Mouse (Mus musculus) intestine, embryonic 15.5 days (tissue): ENCODE results near the gene C3. TPM values are rescaled to one million over a fixed set of nuclear protein-coding genes. Genes with fewer than 3 reads are reported as not detected.
A peak's percentile ranks its signal among the peaks of the same experiment; 100 is the strongest.

Experiments used
- ATAC-seq: fragments of 200-750 bp; cut with Nextera tagmentation; 2 replicates; pipeline ENCODE4 v1.8.0; 2017; ENCODE audit warnings: moderate TSS enrichment, moderate library complexity
- H3K27ac ChIP-seq: fragments of 300-500 bp; sonication (generic); 2 replicates; pipeline ENCODE4 v1.5.1; 2015; ENCODE audit warnings: mild to moderate bottlenecking, inconsistent platforms
- H3K27me3 ChIP-seq: fragments of 300-500 bp; sonication (generic); replicated peaks from 2 replicates; pipeline ENCODE4 v1.6.1; 2015; ENCODE audit warnings: inconsistent platforms
- H3K36me3 ChIP-seq: fragments of 300-500 bp; sonication (generic); 2 replicates; pipeline ENCODE4 v1.6.1; 2015; ENCODE audit warnings: inconsistent platforms
- H3K4me1 ChIP-seq: fragments of 300-500 bp; sonication (generic); replicated peaks from 2 replicates; pipeline ENCODE4 v1.6.1; 2015; ENCODE audit warnings: inconsistent platforms
- H3K4me2 ChIP-seq: fragments of 300-500 bp; sonication (generic); replicated peaks from 2 replicates; pipeline ENCODE4 v1.6.1; 2015; ENCODE audit warnings: mild to moderate bottlenecking, inconsistent platforms
- H3K4me3 ChIP-seq: fragments of 300-500 bp; sonication (generic); replicated peaks from 2 replicates; pipeline ENCODE4 v1.5.1; 2015; ENCODE audit warnings: inconsistent platforms
- H3K9ac ChIP-seq: fragments of 300-500 bp; sonication (generic); 2 replicates; pipeline ENCODE4 v1.6.1; 2015; ENCODE audit warnings: inconsistent platforms
- H3K9me3 ChIP-seq: fragments of 300-500 bp; sonication (generic); 2 replicates; pipeline ENCODE4 v1.6.1; 2016; ENCODE audit warnings: inconsistent platforms
- WGBS: fragments of 180-500 bp; shearing (Covaris S2); methylation state at CpG from one replicate; pipeline ENCODE4 v1.1.7; 2015; 5-methylcytosine and 5-hydroxymethylcytosine counted together
- polyA plus RNA-seq: library from polyadenylated mRNA; unstranded; fragments of >200 nt; fragmentation: Nextera tagmentation; extraction: Ambion mirVana; gene quantifications from 2 replicates; pipeline ENCODE4 v1.2.1, GENCODE M21; 2015

The C3 gene
- polyA plus RNA-seq, 1 experiment from 2014 or later = 4.3 TPM

GRCm38 (mm10) chr17:57207938-57208337 is 20.0 kb downstream of the C3 start:
- WGBS = 89% methylated on average over 3 of the region's 3 CpGs
- no peaks in the 10 kb centered on the region for H3K9me3 ChIP-seq
- no peak overlapping the region for H3K9ac ChIP-seq
- no peaks in the 10 kb centered on the region for H3K36me3 ChIP-seq
- no peak overlapping the region for H3K4me2 ChIP-seq
- no peak for ATAC-seq
- no peak overlapping the region for H3K27ac ChIP-seq
- H3K4me3 ChIP-seq = no peak overlapping the region
- no peaks in the 10 kb centered on the region for H3K27me3 ChIP-seq
- no peaks in the 10 kb centered on the region; the same call in 1 of the 2 replicates for H3K4me1 ChIP-seq

- H3K4me1 ChIP-seq = no peaks in the 10 kb centered on the region; the same call in 1 of the 2 replicates
- no peaks in the 10 kb centered on the region for H3K27me3 ChIP-seq
- H3K36me3 ChIP-seq = no peaks in the 10 kb centered on the region
- 0 out of 2 replicates have a peak overlapping the region, but pooled peaks have one; percentile 13 for H3K27ac ChIP-seq
- no peak overlapping the region for H3K4me2 ChIP-seq
- ATAC-seq = peak; percentile 83
- no peak overlapping the region for H3K9ac ChIP-seq
- WGBS = 60% methylated on average over 10 of the region's 10 CpGs
- H3K9me3 ChIP-seq = no peaks in the 10 kb centered on the region
- H3K4me3 ChIP-seq = no peak overlapping the region
These were observed 25.9 kb downstream of the C3 start for GRCm38 (mm10) chr17:57201841-57202724.

GRCm38 (mm10) chr17:57198252-57198651 is 29.7 kb downstream of the C3 start:
- Histone ChIP-seq H3K27ac (no peak overlapping the region), H3K4me1 (no peaks in the 10 kb centered on the region), H3K4me3 (no peak overlapping the region), H3K9ac (no peak overlapping the region), H3K36me3 (no peaks in the 10 kb centered on the region), H3K9me3 (no peaks in the 10 kb centered on the region), H3K27me3 (no peaks in the 10 kb centered on the region), H3K4me2 (no peak overlapping the region)
- ATAC-seq = no peak
- 69% methylated on average over 3 of the region's 3 CpGs for WGBS

GRCm38 (mm10) chr17:57195326-57196010 is 32.5 kb downstream of the C3 start:
- Histone ChIP-seq H3K36me3 (no peaks in the 10 kb centered on the region), H3K27me3 (no peaks in the 10 kb centered on the region), H3K4me3 (no peak overlapping the region), H3K9ac (no peak overlapping the region), H3K4me2 (no peak overlapping the region), H3K27ac (no peak overlapping the region), H3K4me1 (no peaks in the 10 kb centered on the region), H3K9me3 (no peaks in the 10 kb centered on the region)
- WGBS = 68% methylated on average over 8 of the region's 8 CpGs
- peak; percentile 31 for ATAC-seq

GRCm38 (mm10) chr17:57194771-57195170 is 33.2 kb downstream of the C3 start:
- H3K4me3 ChIP-seq = no peak overlapping the region
- no peak for ATAC-seq
- no peak overlapping the region for H3K9ac ChIP-seq
- no peaks in the 10 kb centered on the region for H3K36me3 ChIP-seq
- H3K4me2 ChIP-seq = no peak overlapping the region
- H3K9me3 ChIP-seq = no peaks in the 10 kb centered on the region
- no peaks in the 10 kb centered on the region for H3K4me1 ChIP-seq
- WGBS = 77% methylated on average over 3 of the region's 3 CpGs
- no peak overlapping the region for H3K27ac ChIP-seq
- no peaks in the 10 kb centered on the region for H3K27me3 ChIP-seq

GRCm38 (mm10) chr17:57194041-57194507 is 33.9 kb downstream of the C3 start, which contains the start of gene Tnfsf14:
Gene Tnfsf14, minus strand, starts transcription at chr17:57194177.
- no peaks in the 10 kb centered on the region for H3K27me3 ChIP-seq
- H3K9me3 ChIP-seq = no peaks in the 10 kb centered on the region
- no peak within 1 kb of the TSS for H3K27ac ChIP-seq
- no peak within 1 kb of the TSS for H3K4me2 ChIP-seq
- H3K4me1 ChIP-seq = no peaks in the 10 kb centered on the region
- 75% methylated on average over 11 of the region's 11 CpGs for WGBS
- H3K4me3 ChIP-seq = no peak within 1 kb of the TSS
- H3K9ac ChIP-seq = no peak within 1 kb of the TSS
- no peaks in the 10 kb centered on the region for H3K36me3 ChIP-seq
- peak; percentile 19; the same call in 1 of the 2 replicates for ATAC-seq

GRCm38 (mm10) chr17:57188510-57189192 is 39.3 kb downstream of the C3 start:
- Histone ChIP-seq H3K4me3 (no peak overlapping the region), H3K27me3 (no peaks in the 10 kb centered on the region), H3K27ac (no peak overlapping the region), H3K4me1 (no peaks in the 10 kb centered on the region), H3K4me2 (no peak overlapping the region), H3K9ac (no peak overlapping the region), H3K9me3 (no peaks in the 10 kb centered on the region), H3K36me3 (no peaks in the 10 kb centered on the region)
- WGBS = 77% methylated on average over 12 of the region's 12 CpGs
- no peak for ATAC-seq

- H3K27me3 ChIP-seq = no peaks in the 10 kb centered on the region
- no peak overlapping the region for H3K4me2 ChIP-seq
- no peaks in the 10 kb centered on the region for H3K9me3 ChIP-seq
- H3K4me1 ChIP-seq = no peaks in the 10 kb centered on the region
- no peak overlapping the region for H3K27ac ChIP-seq
- no peak overlapping the region for H3K4me3 ChIP-seq
- 60% methylated on average over 2 of the region's 2 CpGs for WGBS
- no peak for ATAC-seq
- H3K9ac ChIP-seq = no peak overlapping the region
- H3K36me3 ChIP-seq = no peaks in the 10 kb centered on the region
These were observed 42.3 kb downstream of the C3 start for GRCm38 (mm10) chr17:57185641-57186040.

- Histone ChIP-seq H3K36me3 (no peaks in the 10 kb centered on the region), H3K4me2 (no peak overlapping the region), H3K9me3 (no peaks in the 10 kb centered on the region), H3K27me3 (no peaks in the 10 kb centered on the region), H3K27ac (no peak overlapping the region), H3K4me3 (no peak overlapping the region), H3K4me1 (no peaks in the 10 kb centered on the region), H3K9ac (no peak overlapping the region)
- WGBS = 62% methylated on average over 3 of the region's 3 CpGs
- ATAC-seq = no peak
These were observed 45.1 kb downstream of the C3 start for GRCm38 (mm10) chr17:57182871-57183270.

GRCm38 (mm10) chr17:57180363-57180762 is 47.6 kb downstream of the C3 start:
- H3K27me3 ChIP-seq = no peaks in the 10 kb centered on the region
- no peak overlapping the region for H3K4me2 ChIP-seq
- no peaks in the 10 kb centered on the region for H3K9me3 ChIP-seq
- no peak overlapping the region for H3K9ac ChIP-seq
- H3K4me1 ChIP-seq = no peaks in the 10 kb centered on the region
- no peaks in the 10 kb centered on the region for H3K36me3 ChIP-seq
- no peak overlapping the region for H3K27ac ChIP-seq
- WGBS = 33% methylated on average over 8 of the region's 8 CpGs
- no peak for ATAC-seq
- H3K4me3 ChIP-seq = no peak overlapping the region

GRCm38 (mm10) chr17:57173351-57173750 is 54.6 kb downstream of the C3 start:
- Histone ChIP-seq H3K4me3 (no peak overlapping the region), H3K4me1 (no peaks in the 10 kb centered on the region), H3K9ac (no peak overlapping the region), H3K27me3 (no peaks in the 10 kb centered on the region), H3K27ac (no peak overlapping the region), H3K9me3 (no peaks in the 10 kb centered on the region), H3K4me2 (no peak overlapping the region), H3K36me3 (no peaks in the 10 kb centered on the region)
- WGBS = 50% methylated on average over 4 of the region's 4 CpGs
- ATAC-seq = no peak; the same call in 1 of the 2 replicates

- Histone ChIP-seq H3K9ac (no peak overlapping the region), H3K4me3 (no peak overlapping the region), H3K4me2 (no peak overlapping the region), H3K27me3 (no peaks in the 10 kb centered on the region), H3K36me3 (no peaks in the 10 kb centered on the region), H3K9me3 (no peaks in the 10 kb centered on the region), H3K4me1 (no peaks in the 10 kb centered on the region), H3K27ac (no peak overlapping the region)
- 63% methylated on average over 5 of the region's 5 CpGs for WGBS
- ATAC-seq = no peak
These were observed 55.6 kb downstream of the C3 start for GRCm38 (mm10) chr17:57172378-57172777.
